Mouse (Mus musculus) subcutaneous adipose tissue, adult 2 months (tissue): ENCODE measurements around the gene Stfa3. TPM values are rescaled to one million over a fixed set of nuclear protein-coding genes. Genes with fewer than 3 reads are reported as not detected.

ENCODE experiments used
- polyA plus RNA-seq: library from polyadenylated mRNA; depleted of rRNA; stranded (reverse); fragments of >200 nt; gene quantifications from 2 replicates; pipeline ENCODE4 v1.2.3, GENCODE M21; 2012; ENCODE audit warnings: low replicate concordance; rRNA removed

Gene Stfa3
- not detected in 2 replicates for polyA plus RNA-seq

DNA sequence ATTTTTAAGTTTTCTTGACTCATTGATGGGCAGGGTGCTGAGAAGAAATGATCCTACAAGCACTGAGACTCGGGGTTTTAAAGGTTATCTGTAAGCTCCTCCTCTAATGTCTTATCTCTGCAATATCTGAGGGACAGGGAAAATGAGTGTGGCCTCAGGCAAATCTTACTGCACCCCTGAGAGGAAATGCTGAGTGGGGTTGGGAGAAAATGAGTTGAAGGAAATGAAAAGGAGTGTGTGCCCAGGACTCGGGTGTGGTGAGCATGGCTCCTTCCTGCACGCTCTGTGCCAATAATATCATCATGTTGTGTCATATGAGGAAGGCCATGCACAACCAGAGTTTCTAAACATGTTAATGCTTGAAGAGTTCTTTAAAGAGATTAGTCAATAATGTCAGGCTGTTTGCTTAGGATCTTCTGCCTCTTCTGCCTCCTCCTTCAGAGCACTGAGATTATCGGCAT is at the start of gene Stfa3:
Gene Stfa3, minus strand, starts transcription at position 51 of the 461 bp plus-strand sequence.

DNA sequence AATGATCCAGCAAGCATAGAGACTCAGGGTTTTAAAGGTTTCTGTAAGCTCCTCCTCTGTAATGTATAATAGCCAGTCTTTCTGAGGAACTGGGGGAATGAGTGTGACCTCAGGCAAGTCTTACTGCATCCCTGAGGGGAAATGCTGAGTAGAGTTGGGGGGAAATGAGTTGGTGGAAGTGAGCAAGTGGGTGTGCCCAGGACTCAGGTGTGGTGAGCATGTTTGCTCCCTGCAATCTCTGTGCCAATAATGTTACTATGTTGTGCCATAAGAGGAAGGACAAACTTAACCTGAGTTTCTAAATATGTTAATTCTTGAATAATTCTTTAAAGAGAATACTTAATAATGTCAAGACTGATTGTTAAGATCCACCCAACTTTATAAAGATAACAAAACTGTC is 46.8 kb downstream of the Stfa3 start, which contains the start of gene Stfa2:
Gene Stfa2, minus strand, starts transcription at position 101 of the 400 bp plus-strand sequence.

Other genes with a start within 250 kb of the Stfa3 start
- gene Gm5416, start 245.0 kb downstream of the Stfa3 start, polyA plus RNA-seq = not detected in 2 replicates
- gene 2010005H15Rik, start 233.9 kb downstream of the Stfa3 start, polyA plus RNA-seq = not detected in 2 replicates
- not detected in 2 replicates for gene Stfa1, start 178.4 kb downstream of the Stfa3 start, polyA plus RNA-seq
- gene BC117090, start 121.1 kb downstream of the Stfa3 start, polyA plus RNA-seq = not detected in 2 replicates
- not detected in 2 replicates for gene BC100530, start 87.6 kb downstream of the Stfa3 start, polyA plus RNA-seq
- not detected in 2 replicates for gene Stfa2, start 46.9 kb downstream of the Stfa3 start, polyA plus RNA-seq
- 0.12 TPM in 1 of 2 replicates, not detected in the other for gene Casr, start 106.7 kb upstream of the Stfa3 start, polyA plus RNA-seq
- 3.3 TPM in 2 replicates for gene Cd86, start 210.7 kb upstream of the Stfa3 start, polyA plus RNA-seq
- 0.09 and 9.7 TPM in 2 replicates for gene Ildr1, start 238.6 kb upstream of the Stfa3 start, polyA plus RNA-seq